9 mouse cellular contexts compared by ENCODE assay signal in genomic region chr11:50589060-50589459, GRCm38 (mm10). TPM values are rescaled to one million over a fixed set of nuclear protein-coding genes. Genes with fewer than 3 reads are reported as not detected.
A peak's percentile ranks its signal among the peaks of the same experiment; 100 is the strongest.
DNase-seq lines count a peak whose midpoint lies in the region; ATAC-seq and TF ChIP-seq lines count a peak whose summit lies in the region.
"Had no signal": no experiment of that assay in that cellular context is flagged by ENCODE, and none has a peak within 500 bp of the region (broad histone marks: within the 10 kb centered on the region; RNA-seq: fewer than 3 reads in every experiment).

No protein-coding gene starts in this region.

- no peak overlapping the region for H3K4me3 ChIP-seq in heart, postnatal 0 days (ENCODE audit: low read depth, low read length)
- H3K4me3 ChIP-seq: hindbrain, embryonic 15.5 days had no signal

- no peak overlapping the region for H3K4me2 ChIP-seq in heart, postnatal 0 days (ENCODE audit: low read depth, low read length)
- H3K4me2 ChIP-seq: hindbrain, embryonic 15.5 days had no signal

- H3K27ac ChIP-seq in heart, postnatal 0 days (ENCODE audit: low read depth), result no peak overlapping the region
- H3K27ac ChIP-seq: hindbrain, embryonic 15.5 days had no signal

- H3K36me3 ChIP-seq in heart, postnatal 0 days (replicated peaks; ENCODE audit: control insufficient read depth, insufficient read depth, low read length), result no peaks in the 10 kb centered on the region
- H3K36me3 ChIP-seq: hindbrain, embryonic 15.5 days had no signal

- 38% methylated on average over 11 of the region's 11 CpGs for WGBS in heart, postnatal 0 days

- no peak overlapping the region for H3K9ac ChIP-seq in heart, postnatal 0 days (replicated peaks; ENCODE audit: low read depth, low read length)
- H3K9ac ChIP-seq: hindbrain, embryonic 15.5 days had no signal

- no peaks in the 10 kb centered on the region for H3K9me3 ChIP-seq in heart, postnatal 0 days (replicated peaks; ENCODE audit: control insufficient read depth, low read length)
- H3K9me3 ChIP-seq: hindbrain, embryonic 15.5 days had no signal

- no peaks in the 10 kb centered on the region for H3K4me1 ChIP-seq in heart, postnatal 0 days (ENCODE audit: control insufficient read depth, insufficient read depth)

- TF ChIP-seq EP300 in heart, postnatal 0 days (IDR thresholded peaks at IDR 0.05; ENCODE audit: low read depth), result no peak

- ATAC-seq in heart, postnatal 0 days (ENCODE audit: insufficient read depth, low read depth), result no peak

- no peaks in the 10 kb centered on the region for H3K27me3 ChIP-seq in heart, postnatal 0 days (ENCODE audit: control insufficient read depth, insufficient read depth, low read length)
- H3K27me3 ChIP-seq: hindbrain, embryonic 15.5 days had no signal

- no peak for DNase-seq in heart, postnatal 0 days (ENCODE audit: low spot score)
- no peak for DNase-seq in heart, adult 9 months (ENCODE audit: low spot score in 2 of 2)
- DNase-seq in right cerebral cortex, postnatal 4 days, result peak; percentile 54
- no peak for DNase-seq in right cerebral cortex, postnatal 36 days (ENCODE audit: low spot score in 2 of 2)
- DNase-seq in cerebellum, adult 9-10 months, result peak; percentile 42
- DNase-seq in kidney, postnatal 4 days, result peak; percentile 76
- peak; percentile 28 to 78 for DNase-seq in spleen, postnatal 4 days (ENCODE audit: low spot score in 2 of 2)
- no peak for DNase-seq in left cerebral cortex, adult 8-10 months (ENCODE audit: low spot score in 2 of 2)

- TF ChIP-seq CTCF in heart, postnatal 0 days (IDR thresholded peaks at IDR 0.05; ENCODE audit: low read depth), result peak; percentile 67

RNA-seq across cellular contexts. Expression of gene Adamts2, which starts 12.8 kb away (rescaled TPM):
- total RNA-seq in heart, postnatal 0 days (2014; rRNA removed; ENCODE audit: low replicate concordance), result 19.0 and 19.4 TPM in 2 replicates
- polyA plus RNA-seq in heart, postnatal 0 days (2015; fragmentation: Nextera tagmentation; extraction: Ambion mirVana), result 8.7 and 9.1 TPM in 2 replicates
- total RNA-seq in left cerebral cortex, adult 8-10 months (2022), result 1 to 10 TPM; 5.7 to 9.0 (median 8.2) TPM

Comparison
In these comparisons a context has a peak if more than half of its experiments do, and no peak if none do; other contexts are left out.
1. DNase-seq: peak in right cerebral cortex, postnatal 4 days (single experiment), cerebellum, adult 9-10 months (single experiment), kidney, postnatal 4 days (2 of 2) and spleen, postnatal 4 days (2 of 2); none in heart, postnatal 0 days (single experiment), heart, adult 9 months (0 of 2), right cerebral cortex, postnatal 36 days (0 of 2) and left cerebral cortex, adult 8-10 months (0 of 2).